Mouse (Mus musculus) embryonic fibroblast, embryonic 13.5 days (primary cell): ENCODE results near the gene Zfr2. TPM values are rescaled to one million over a fixed set of nuclear protein-coding genes. Genes with fewer than 3 reads are reported as not detected.
A peak's percentile ranks its signal among the peaks of the same experiment; 100 is the strongest.

Source experiments
- H3K27ac ChIP-seq: 2 replicates; pipeline ENCODE4 v1.5.1; 2012; ENCODE audit warnings: low read length, control low read depth, inconsistent platforms; ENCODE audit not compliant: insufficient read depth
- H3K4me1 ChIP-seq: 2 replicates; pipeline ENCODE4 v1.6.1; 2011; ENCODE audit warnings: low read length; ENCODE audit not compliant: control insufficient read depth, insufficient read depth
- H3K4me3 ChIP-seq: 2 replicates; pipeline ENCODE4 v1.5.1; 2011; ENCODE audit warnings: mild to moderate bottlenecking, control low read depth, low read length; ENCODE audit not compliant: insufficient read depth
- CTCF ChIP-seq: IDR thresholded peaks from 2 replicates; pipeline ENCODE4 v1.5.1; 2011; ENCODE audit warnings: mild to moderate bottlenecking, control low read depth, low read length, moderate library complexity, borderline replicate concordance; ENCODE audit not compliant: insufficient read depth
- POLR2A ChIP-seq: IDR thresholded peaks from 2 replicates; pipeline ENCODE4 v1.6.1; 2011; ENCODE audit warnings: low read depth, mild to moderate bottlenecking, control low read depth, low read length, moderate library complexity
- polyA plus RNA-seq: library from polyadenylated mRNA; stranded (reverse); fragments of >200 nt; gene quantifications from 2 replicates; pipeline ENCODE4 v1.2.4, GENCODE M21; 2011; ENCODE audit warnings: low read depth; ENCODE audit not compliant: missing spikeins, insufficient read length

The Zfr2 gene
- polyA plus RNA-seq, 1 experiment, result 4.1 TPM

DNA sequence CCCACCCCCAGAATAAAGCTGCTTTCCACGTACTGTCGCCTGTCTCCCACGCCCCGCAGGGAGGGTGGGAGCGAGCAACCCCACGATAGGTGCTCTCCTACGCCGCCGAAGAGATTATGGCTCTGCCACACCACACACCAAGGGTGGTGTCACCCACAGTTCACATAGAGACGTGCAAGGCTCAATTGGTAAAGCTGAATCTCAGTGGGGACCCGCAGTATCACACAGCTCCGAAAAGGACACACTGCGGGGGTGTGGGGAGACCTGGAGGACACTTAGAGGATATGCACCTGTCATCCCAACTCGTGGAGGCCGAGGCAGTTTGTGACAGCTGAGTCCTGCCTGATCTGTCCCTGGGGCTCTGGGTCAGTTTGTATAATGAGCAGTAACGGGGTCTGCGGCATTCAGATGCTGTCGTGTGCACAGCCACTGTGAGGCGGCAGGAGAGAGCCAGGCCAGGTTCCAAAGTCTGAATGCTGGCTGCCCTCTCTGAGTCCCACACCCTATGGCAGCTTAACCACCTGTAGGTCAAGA lies 39.9 kb upstream of the Zfr2 start:
- H3K4me3 ChIP-seq, result peak overlapping the region; percentile 10
- H3K27ac ChIP-seq, result no peak overlapping the region
- H3K4me1 ChIP-seq, result no peaks in the 10 kb centered on the region
- no peak for TF ChIP-seq CTCF
- TF ChIP-seq POLR2A, result no peak; the same call in 1 of the 2 replicates

DNA sequence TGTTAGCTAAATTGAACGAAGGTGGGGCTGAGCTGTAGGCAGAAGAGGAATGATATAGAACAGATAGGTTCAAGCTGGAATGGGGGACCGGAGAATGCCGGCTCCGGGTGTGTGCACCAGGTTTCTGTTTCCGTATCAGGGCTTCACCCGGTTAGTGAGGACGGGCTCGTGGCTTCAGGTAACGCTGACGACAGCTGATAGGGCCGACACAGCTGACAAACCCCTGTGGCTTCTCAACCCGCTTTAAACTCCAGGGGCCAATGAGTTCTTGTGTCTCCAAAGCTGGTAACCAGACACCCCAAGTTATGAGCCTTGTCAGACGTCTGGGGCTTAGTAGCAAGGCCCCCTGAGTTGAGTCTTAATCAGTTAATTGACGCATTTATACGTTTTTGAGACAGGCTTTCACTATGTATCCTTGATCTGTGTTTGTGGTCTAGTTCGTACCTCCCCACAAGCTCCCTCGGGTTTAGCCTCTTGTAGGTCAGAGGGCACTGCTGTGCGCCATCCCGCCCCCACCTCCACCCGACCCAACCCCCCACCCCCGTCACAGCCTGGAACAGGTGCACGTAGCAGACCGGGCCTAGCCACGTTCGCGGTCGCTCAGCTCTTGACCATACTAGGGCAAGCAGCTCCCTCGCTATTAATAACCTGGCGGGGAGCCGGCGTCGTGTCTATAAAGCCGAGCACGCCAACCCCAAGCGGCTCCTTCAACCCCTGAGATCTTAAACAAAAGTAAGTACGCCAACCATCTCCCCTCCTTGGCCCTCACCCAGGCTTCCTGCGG lies 38.8 kb upstream of the Zfr2 start:
- Histone ChIP-seq H3K4me3 (no peak overlapping the region), H3K27ac (no peak overlapping the region)
- TF ChIP-seq CTCF (no peak), POLR2A (no peak)

DNA sequence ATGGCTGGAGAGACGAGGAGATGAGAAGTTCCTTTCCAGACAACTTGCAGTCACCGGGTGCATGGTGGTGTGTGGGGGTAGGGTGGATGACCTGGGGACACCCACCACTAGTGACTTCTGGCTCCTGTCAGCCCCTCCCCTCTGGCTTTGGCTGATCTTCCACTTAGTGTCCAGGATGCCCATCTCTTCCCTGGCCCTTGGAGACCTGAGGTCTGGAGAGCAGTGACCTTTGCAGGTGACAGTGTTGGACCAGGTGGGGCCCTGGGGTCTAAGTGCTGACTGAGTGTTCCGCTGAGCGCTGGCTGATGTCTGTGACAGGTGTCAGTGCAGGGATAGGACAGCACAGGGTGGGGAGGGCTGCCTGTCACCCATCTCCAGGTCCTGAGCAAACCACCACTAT lies 37.7 kb upstream of the Zfr2 start:
- TF ChIP-seq POLR2A, result no peak
- no peak for TF ChIP-seq CTCF
- Histone ChIP-seq H3K27ac (no peak overlapping the region), H3K4me3 (no peak overlapping the region), H3K4me1 (no peaks in the 10 kb centered on the region)

More for the DNA sequence above, 38.8 kb upstream of the Zfr2 start:
- no peaks in the 10 kb centered on the region for H3K4me1 ChIP-seq

DNA sequence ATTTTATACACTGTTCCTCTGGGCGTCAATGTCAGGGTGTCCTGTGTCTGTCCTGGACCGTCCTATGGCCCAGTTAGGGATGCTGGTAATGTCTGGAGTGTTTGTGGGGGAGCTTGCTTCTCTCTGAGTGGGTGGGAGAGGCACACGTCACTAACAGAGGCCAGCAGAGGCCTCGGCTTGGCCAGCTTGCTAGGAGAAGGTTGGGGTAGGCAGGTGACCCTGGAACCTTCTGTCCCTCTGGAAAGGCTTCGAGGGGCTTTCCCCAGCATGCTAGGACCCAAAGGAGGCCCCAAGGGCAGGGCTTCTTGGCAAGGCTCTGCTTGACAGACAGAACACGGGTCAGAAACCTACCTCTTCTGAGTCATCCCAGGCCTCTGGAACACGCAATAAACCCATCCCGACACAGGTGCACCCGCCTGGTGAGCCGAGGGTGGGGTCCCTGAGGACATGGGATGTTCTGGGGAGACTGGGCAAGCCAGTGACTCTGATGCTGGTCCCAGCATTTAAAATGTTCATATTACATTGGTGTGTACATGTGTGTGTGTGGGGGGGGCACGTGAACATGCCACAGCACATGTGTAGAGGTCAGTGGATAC lies 36.4 kb upstream of the Zfr2 start:
- Histone ChIP-seq H3K27ac (no peak overlapping the region), H3K4me3 (no peak overlapping the region), H3K4me1 (no peaks in the 10 kb centered on the region)
- no peak for TF ChIP-seq POLR2A
- no peak for TF ChIP-seq CTCF

- Histone ChIP-seq H3K4me3 (no peak overlapping the region), H3K4me1 (no peaks in the 10 kb centered on the region), H3K27ac (no peak overlapping the region)
- no peak for TF ChIP-seq CTCF
- TF ChIP-seq POLR2A, result no peak
Measured at GRCm38 (mm10) chr10:81197305-81197704, 35.6 kb upstream of the Zfr2 start.

GRCm38 (mm10) chr10:81198230-81198629 lies 34.7 kb upstream of the Zfr2 start:
- H3K27ac ChIP-seq, result no peak overlapping the region
- H3K4me3 ChIP-seq, result no peak overlapping the region
- H3K4me1 ChIP-seq, result no peaks in the 10 kb centered on the region
- no peak for TF ChIP-seq CTCF
- TF ChIP-seq POLR2A, result no peak

- TF ChIP-seq POLR2A, result no peak
- TF ChIP-seq CTCF, result no peak
- H3K4me1 ChIP-seq, result no peaks in the 10 kb centered on the region
- H3K27ac ChIP-seq, result no peak overlapping the region
- H3K4me3 ChIP-seq, result no peak overlapping the region
Measured at GRCm38 (mm10) chr10:81198990-81199389, 34.0 kb upstream of the Zfr2 start.

GRCm38 (mm10) chr10:81200141-81200540 lies 32.8 kb upstream of the Zfr2 start:
- TF ChIP-seq CTCF (no peak), POLR2A (no peak)
- H3K27ac ChIP-seq, result no peak overlapping the region
- no peaks in the 10 kb centered on the region for H3K4me1 ChIP-seq
- no peak overlapping the region for H3K4me3 ChIP-seq

DNA sequence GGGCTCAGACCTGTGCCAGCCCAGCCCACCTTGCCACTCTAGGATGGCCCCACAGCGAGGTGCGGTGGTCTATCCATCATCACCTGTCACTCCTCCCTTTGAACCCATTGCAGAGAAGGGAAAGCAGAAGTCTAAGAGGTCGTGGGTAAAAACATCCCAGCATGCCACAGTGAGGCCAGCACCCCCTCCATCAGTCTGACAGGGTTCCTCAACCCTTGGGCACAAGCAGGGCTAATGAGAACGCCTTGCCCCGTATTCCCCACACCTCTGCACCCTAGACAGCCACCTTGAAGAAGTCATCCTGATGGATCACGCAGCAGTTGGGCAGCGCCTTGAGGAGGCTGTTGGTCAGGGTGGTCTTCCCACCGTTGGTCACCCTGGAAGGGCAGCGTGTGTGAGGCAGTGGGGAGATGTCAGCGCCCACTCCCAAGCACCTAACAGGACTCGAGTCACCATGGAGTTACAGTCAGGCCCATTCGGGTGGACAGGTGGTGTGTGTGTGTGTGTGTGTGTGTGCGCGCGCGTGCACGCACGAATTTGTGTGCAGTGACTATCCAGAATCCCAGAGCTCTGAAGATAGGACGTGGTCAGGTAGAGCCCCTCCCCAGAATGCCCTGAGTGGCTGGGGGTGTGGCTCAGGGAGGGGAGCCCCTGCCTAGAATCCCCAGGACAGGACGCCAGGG lies 32.2 kb upstream of the Zfr2 start:
- no peaks in the 10 kb centered on the region for H3K4me1 ChIP-seq
- no peak overlapping the region for H3K27ac ChIP-seq
- no peak overlapping the region for H3K4me3 ChIP-seq
- TF ChIP-seq POLR2A (no peak), CTCF (no peak)
